Mouse (Mus musculus) CD4-positive helper T cell, adult 2 months (primary cell): ENCODE results near the gene Ephx1.
"Not testable (repeated sequence)": the region's sequence is repeated elsewhere in the genome, so short reads cannot be mapped to it uniquely, and the experiment has no call there.

Experiments used
- DNase-seq: peaks from one replicate; pipeline ENCODE4 v3.0.0-alpha.2; 2012; ENCODE audit warnings: low read depth, missing footprints, low spot score

The Ephx1 gene

DNA sequence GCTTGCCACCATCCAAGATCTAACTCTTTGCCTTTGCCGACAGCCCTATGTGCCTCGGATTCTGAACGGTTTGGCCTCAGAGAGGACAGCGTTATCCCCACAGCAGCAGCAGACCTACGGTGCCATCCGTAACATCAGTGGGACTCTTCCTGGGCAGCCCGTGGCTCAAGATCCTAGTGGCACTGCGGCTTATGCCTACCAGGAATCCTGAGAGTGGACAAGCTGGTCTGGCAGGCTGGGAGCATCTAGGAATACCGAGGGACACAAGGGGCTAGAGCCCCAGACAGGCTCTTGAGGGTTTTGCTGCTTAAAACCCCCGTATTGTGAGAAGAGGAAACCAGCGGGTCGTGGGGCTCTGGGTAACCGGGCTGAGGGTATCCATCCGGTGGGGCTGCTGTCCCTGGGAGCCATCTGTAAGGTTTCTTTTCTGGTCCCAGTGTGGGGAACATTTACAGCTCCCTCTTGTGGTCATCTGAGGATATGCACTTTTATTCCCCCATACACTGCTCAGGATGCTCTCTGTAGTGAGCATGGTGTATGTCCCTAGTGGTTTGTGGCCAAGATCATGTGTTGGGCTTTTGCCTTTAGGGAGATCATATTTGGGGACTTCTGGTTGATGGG is 46.5 kb downstream of the Ephx1 start:
- DNase-seq: peak; percentile 63

DNA sequence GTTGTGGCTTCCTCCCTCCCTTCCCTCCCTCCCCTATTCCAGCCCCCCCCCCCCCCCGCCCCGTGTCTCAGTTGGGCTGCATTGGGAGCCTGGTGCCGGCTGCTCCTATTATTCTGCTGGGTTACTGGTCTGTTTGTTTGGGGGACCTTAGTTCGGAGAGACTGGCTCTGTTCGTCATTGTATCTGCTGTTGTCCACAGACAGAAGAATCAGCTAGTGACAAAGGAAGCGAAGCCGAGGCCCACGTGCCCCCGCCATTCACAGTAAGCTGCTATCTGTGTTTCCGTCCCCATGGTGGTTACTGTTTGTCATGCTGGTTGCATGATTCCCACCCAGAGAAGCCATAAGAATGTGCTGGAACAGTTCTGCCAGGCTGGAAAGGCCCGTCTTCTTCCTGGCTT is 47.8 kb downstream of the Ephx1 start:
- DNase-seq: no peak

DNA sequence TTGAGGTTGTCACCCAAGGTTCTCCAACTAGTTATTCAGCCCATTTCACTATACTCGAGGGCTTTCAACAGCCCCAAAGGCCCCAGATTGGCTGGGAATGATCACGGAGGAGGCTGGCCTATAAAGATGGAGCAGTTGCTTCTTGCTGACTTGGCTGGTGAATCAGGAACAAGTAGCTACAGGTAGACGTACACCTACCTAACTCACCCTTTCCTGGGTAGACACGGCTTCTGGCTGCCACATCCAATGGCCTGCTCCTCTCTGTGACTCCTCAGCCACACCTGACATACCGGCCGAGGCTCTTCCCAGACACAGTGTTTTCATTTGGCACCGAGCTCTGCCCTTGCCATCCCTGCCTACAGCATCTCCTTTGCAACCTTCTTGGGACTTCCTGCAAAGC is 53.4 kb downstream of the Ephx1 start:
- DNase-seq: no peak

DNA sequence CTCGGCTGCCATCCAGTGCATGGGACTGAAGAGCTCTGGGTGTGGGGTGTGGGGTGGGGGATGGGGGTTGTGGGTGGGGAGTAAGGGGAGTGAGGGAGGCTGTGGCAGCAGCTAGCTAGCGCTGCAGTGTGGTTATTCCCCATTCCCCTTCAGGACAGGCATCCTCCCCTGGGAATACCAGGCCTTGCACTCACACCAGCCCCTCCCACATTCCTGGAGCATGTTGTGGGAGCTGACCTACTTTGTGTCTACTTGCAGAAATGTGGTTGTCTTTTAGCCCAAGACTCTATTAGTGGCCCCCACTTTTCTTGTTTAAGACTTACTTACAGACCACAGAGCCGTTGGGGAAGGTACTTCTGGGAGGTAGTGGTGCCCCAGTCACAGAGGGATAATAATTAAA is 54.2 kb downstream of the Ephx1 start:
- no peak for DNase-seq

DNA sequence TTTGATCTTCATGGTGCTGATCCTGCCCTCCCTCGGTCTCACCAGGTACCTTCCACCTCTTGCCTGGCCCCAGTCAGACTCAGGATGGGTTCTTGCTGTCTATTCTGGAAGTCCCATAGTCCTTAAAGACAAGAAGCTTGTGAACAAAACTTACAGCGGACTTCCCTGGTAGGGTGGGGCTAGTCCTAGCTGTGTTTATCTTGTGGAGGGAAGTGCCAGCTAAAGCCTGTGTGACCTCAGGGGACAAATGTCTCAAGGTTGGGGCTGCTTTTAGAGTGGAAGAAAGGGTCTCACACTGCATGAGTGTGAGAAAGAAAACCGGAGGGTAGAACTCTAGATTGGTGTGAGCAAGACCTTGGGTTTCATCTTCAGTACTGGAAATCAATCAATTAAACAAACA is 54.9 kb downstream of the Ephx1 start:
- no peak for DNase-seq

DNA sequence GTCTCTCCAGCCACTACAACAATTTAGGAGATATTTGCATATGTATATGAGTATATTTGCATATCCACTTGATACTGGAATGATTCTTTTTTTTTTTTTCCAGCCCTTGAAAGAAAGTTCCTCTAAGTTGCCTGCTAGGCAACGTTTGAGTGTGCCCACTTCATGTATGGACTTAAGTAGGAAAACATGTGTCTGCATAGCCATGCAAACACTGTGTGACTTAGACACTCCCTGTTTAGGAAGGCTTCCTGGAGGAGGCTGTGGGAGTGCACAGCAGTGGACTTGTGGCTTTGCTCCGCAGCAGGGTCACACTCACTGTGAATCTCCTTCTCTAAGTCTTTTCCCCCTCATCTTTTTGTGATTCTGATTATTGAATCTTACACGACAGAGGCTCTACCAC is 61.9 kb downstream of the Ephx1 start:
- DNase-seq: no peak

DNA sequence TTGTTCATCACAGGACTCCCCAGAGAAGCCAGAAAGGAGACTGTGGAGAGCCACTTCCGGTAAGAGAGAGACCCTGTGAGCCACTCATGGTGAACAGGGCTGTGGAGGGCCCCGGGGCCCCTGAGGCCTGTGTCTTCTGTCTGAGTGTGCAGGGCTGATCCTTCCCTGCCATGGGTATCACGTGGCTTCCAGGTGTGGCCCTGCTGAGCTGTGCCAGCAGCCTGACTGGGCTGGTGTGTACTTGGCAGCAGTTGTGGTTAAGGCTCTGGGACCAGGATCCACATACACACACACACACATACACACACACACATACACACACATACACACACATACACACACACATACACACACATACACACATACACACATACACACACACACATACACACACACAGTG is 62.7 kb downstream of the Ephx1 start:
- no peak for DNase-seq

DNA sequence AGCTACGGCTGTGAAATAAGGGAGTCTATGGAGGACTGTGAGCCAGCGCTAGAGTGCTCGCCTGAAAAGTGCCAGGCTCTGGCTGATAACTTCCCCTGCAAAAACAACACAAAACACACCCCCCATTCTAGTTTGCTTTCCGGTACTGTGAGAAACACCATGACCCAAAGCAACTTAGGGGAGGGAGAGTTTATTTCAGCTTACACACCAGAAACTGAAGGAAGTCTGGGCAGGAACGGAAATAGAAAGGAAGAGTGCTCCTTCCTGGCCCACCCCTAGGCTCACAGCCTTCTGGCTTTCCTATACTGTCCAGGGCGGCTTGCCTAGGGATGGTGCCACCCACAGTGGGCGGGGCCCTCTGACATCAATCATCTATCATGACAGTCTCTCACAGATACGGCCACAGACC is 63.7 kb downstream of the Ephx1 start:
- DNase-seq: no peak

DNA sequence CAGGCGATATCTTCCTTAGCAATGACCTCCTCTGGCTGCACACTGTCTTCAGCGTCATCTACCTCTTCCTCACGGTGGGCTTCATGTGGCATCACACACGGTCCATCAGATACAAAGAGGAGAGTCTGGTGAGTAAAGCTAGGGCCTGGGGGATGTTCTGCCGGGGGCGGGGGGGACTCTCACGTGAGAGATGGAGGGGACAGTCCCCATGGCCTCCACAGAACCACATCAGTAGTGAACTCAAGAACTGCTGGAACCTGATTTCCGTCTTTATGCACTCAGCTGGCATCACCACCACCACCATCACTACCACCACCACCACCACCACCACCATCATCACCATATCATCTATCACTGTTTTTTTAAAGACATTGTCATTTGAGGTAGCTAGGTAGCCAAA is 64.3 kb downstream of the Ephx1 start:
- peak; percentile 35 for DNase-seq

DNA sequence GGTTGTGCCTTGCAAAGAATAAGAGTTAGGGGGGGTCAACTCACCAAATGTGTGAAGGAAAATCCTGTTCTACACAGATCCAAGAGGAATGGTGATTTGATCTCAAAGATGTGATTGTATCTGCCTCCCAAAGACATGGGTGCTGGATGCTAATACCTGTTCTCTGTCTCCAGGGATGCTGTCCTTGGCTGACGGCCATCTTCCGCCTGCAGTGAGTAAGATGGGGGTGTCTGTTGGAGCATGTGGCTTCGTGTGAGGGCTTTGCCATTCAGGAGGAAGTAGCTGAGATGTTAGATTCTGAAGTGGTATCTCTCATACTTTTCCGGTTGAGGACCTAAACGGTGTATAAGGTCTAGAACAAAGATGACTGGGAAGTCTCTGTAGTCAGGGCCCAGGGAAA is 67.9 kb downstream of the Ephx1 start:
- no peak for DNase-seq

DNA sequence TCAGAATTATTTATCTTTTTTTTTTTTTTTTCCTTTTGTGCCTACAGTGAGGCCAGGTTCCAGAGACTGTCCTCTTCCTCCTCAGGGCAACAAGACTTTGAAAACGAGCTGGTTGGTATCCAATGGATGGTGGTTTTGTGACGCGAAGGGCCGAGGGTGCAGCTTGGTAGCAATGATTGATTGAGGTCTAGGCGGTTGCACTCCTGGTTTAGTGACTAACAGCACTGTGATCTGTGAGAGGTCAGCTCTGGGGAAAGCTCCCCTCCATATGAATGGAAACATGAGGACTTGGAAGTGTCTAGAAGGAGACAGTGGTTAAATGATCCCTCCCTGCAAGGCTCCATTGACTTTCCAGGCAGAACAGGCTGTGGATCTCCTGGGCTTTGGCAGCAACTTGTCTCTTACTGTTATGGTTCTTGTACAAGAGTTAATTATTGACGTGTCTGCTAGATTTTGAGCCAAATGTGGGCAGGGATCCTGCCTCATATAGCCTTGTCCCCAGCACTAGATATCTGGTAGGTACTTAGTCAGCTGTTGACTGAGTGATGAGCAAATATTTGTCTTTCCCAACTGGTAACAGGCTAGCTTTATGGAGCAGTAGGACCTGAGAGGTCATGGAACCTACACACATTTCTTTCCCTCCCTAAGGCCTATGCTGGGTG is 68.5 kb downstream of the Ephx1 start:
- no peak for DNase-seq

DNA sequence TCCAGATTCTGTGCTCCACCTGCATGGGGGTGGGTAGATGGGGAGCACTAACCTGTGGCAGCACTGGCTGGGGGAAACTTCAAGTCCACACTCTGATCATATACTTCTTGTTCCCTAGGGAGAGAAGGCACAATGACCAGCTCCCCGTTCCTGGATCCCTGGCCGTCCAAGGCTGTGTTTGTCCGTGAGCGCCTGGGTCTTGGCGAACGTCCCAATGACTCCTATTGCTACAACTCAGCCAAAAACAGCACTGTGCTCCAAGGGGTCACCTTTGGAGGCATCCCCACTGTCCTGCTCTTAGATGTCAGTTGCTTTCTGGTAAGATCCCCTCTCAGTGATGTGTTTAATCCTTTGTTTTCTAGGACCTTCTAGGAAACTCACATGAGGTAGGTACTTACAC is 74.3 kb downstream of the Ephx1 start:
- DNase-seq: no peak

DNA sequence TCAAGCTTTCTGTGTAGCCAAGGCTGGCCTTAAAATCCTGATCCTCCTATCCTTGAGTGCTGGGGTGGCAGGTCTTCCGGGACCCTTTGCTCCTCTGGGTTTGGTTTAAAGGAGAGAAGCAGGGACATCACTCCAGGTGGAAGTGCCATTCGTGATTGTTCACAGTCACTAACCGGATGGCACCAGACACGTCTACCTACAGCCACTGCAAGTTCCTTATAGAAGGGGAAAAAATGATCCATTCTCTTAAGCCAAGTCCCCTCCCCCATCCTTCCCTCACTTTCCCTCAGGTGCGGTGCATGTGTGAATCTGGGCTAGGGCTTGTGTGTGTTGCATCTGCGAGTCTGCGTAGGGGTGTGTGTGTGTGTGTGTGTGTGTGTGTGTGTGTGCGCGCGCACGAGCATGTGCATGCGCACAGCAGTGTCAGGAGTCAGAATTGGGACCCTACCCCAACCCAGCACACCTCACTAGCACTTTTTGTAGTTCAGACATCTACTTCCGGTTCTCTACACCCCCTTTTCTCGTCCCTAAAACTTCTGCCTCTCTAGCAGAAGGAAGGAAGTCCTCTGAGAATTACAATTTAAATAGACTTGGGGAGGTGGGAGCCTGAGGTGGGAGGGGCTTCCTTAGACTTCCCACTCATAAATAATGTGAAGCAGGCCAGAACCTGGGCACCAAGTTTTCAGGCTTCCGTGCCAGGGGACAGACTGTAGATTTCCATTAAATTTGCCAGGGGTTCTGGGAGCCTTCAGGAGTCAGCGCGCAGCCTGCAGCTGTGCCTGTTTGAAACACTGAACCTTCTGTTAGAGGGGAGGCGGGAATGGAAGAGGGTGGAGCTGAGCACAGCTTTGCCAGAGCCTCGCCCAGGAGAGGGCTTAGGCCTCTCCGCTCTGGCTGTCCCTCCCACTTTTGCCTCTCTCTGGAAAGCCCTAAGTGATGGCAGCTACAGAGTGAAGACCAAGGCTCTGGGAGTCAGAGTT is 75.4 kb downstream of the Ephx1 start:
- DNase-seq: peak; percentile 42

DNA sequence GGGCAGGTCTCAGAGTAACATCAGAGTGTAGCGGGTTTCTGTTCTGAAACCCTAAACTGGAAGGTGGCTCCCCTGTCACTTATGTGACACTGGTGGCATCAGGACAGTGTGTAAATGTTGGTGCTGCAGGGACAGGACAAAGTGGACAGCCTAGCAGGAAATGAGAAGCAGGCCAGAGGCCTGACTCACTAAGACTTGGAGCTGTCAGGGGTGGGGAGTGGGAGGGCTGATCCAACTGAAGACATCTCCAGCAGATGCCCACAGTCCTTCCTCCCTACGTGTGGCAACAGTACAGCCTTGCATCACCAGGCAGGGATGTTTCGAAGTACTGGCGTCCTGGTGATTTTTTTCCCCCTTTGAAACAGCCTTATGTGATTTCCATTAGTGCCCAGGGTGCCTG is 76.2 kb downstream of the Ephx1 start:
- no peak for DNase-seq

DNA sequence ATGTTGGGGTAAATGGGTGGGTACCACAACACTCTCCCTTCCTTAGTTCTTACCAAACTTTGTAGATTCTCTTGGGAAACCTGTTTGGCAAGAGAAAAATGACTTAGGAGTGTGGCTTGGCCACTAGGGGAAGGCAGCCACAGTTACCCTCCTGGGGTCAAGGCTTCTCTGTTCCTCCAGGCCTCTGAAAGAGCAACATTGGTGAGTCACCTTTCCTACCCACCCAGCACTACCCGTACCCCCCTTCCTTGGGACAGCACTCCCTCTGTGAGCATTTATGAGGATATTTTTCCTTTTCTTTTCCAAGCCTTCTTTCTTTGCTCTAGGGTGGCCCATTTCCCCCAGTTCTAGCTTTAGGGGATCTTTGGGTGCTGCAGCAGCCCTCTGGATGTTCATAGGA is 76.8 kb downstream of the Ephx1 start:
- no peak for DNase-seq

DNA sequence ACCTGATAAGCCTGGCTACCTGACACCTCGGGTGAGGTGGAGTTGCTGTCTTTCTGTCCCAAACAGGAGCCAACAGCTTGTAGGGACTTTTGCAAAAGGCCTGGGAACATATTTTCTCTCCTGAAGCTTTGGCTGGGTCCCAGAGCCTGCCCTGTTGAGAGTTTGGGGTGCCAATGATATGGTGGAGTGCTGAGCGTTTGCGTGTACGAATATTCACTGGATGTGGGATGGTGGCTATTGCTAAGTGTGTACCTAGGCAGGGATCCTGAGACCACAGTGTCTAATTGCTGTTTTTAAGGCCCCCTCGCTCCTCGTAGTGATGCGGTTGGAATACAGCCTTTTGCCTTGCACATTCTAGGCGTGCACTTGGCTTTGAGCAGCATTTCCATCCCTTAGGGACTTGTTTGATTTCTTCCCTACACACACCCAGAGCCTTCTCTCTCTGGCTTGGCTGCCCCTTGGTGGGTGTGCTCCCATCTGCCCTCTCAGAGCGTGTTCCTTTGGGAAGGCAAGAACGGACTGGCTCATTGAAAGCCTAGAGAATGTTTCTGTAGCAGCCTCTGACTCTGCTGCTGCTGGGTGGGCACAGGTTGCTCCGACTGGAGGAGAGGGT is 77.6 kb downstream of the Ephx1 start:
- DNase-seq: no peak

DNA sequence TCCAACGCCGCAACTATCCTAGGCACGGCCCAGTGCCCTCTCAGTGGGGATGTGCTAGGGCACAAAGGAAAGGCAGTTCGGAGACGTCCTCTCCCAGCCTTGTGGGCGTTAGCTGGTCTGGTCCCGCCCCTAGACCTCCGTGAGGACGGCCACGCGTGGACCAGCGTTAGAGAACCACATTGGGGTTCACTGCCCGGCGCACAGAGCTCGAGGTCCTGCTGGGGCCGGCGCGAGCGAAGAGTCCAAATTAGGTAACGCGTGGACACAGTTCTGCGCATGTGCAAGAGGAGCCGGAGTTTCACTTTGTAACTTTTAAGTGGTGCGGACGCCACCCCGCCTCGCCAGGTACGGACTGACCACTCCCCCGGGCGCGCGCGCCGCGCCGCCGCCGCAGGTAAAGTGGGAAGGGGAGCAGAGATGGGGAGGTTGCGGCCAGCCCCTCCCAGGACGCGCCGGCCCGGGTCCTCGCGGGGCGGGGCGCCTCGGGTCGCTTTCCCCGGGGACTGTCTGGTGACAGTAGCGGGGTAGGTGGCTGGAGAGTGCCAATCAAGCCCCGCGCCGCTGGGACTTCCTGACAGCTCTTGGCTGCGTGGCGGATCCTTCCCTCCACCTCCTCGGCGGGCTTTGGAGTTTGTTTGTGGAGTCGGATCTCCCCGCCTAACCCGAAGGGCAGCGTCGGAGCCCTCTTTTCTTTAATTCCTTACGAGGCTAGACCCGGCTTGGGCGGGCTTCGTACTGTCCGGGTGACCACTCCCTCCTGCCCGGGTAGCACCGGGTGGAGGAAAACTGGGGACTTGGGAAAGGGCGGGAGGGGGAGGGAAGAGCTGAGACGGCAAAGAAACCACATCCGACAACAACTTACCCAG is 78.3 kb downstream of the Ephx1 start, which contains the start of gene Tmem63a:
TSS of gene Tmem63a (plus strand) at position 179 of the 866 bp plus-strand sequence.
- peak; percentile 79 for DNase-seq

DNA sequence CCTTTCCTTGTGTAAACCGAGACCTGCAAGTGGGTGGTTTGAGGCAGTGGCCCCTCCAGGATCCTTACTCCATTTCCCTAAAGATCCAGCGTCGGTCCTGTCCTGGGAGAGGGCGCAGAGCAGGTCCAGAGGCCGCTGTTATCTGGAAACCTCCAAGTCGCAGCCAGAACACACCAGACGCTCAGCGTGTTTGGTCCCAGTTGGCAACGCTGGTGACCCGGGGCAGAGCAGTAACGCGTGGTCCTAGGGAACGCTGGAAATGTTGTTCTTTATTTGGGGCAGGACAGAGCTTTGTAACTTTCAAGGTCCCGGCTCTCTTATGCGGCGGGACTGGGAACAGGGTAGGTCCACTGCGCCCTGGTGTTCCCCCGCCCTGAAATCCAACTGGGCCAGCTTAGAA is 79.0 kb downstream of the Ephx1 start:
- DNase-seq: no peak

DNA sequence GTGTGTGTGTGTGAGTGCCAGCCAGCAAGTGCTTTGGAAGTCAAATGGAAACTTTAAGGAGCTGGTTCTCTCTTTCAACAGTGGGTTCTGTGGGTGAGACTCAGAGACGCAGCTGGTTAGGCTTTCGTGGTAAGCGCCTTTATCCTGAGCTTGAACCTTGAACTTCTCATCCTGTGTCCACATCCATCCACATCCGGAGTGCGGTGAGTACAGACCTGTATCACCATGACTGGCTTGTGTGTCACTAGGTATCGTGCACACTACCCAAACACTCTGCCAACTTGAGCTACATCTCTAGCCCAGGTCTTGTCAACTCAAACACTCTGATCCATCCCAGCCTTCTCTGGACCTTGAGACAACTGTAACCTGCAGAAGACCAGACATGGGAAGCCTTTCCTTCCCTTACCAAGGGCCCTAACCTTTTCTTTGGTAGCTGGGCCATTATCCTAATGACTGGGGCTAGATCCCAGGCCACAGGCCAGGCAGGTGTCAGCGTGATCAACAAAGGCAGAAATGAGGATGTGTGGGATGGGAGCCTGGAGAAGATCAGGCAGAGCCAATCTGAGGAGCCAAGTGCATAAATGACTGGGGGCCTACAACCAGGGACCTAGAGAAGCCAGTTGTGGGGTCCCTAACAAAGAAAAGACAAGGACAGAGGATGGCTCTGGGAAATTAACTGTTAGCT is 79.8 kb downstream of the Ephx1 start:
- DNase-seq: peak; percentile 60

DNA sequence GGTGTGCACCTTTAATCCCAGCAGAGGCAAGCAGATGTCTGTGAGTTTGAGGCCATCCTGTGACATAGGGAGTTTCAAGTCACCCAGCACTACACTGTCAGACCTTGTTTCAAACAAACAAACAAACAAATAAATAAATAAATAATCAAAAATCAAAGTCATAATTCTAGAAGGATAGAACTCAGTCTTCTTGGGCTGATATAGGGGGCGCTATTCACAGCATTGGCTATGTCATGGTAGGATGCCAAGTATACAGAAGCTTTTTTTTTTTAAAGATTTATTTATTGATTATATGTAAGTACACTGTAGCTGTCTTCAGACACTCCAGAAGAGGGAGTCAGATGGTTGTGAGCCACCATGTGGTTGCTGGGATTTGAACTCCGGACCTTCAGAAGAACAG is 81.9 kb downstream of the Ephx1 start:
- DNase-seq: not testable (repeated sequence)
